Mouse (Mus musculus) lung, adult 2 months (tissue): ENCODE results near the gene Rad51ap1.

Experiments used
- CTCF ChIP-seq: fragments of 200-500 bp; IDR thresholded peaks from 2 replicates; pipeline ENCODE4 v1.5.1; 2011; ENCODE audit warnings: mild to moderate bottlenecking, low read length, control low read depth; ENCODE audit not compliant: insufficient read depth
- POLR2A ChIP-seq: fragments of 200-500 bp; IDR thresholded peaks from 2 replicates; pipeline ENCODE4 v1.6.1; 2011; ENCODE audit warnings: low read depth, mild to moderate bottlenecking, control low read depth, low read length, borderline replicate concordance; ENCODE audit errors: extremely low read depth

- TF ChIP-seq CTCF: no peak
- no peak for TF ChIP-seq POLR2A
Measured at GRCm38 (mm10) chr6:126914928-126915327, 24.5 kb downstream of the Rad51ap1 start.
